Mouse (Mus musculus): ENCODE results near the gene Sgce. TPM values are rescaled to one million over a fixed set of nuclear protein-coding genes. Genes with fewer than 3 reads are reported as not detected.
A peak's percentile ranks its signal among the peaks of the same experiment; 100 is the strongest.

The Sgce gene
- polyA plus RNA-seq, 1 experiment from 2014 or later: 67.3 TPM

DNA sequence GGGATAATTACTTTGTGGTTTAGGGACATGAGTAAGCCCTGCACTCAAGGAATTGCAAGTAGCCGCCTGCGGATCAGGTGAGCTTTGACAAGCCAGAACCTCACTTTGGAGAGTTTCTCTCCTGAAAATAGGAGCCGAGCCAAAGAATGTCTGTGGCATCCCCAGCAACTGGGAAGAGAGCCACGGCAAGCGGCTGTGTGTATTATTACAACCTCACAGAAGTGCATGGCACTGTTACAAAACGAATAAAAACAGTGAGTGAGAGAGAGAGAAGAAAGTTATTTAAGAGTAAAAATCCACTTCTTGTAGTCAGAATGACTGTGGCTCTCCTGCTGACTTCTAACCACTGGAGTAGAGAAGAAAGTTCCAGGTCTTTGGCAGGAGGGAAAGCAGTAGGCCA lies 6.5 kb downstream of the Sgce start:
- 23% methylated on average over 6 of the region's 6 CpGs for WGBS
- Histone ChIP-seq H3K27ac (replicated peaks) (peak overlapping the region; percentile 40; the same call in 1 of the 2 replicates), H3K4me3 (no peak overlapping the region), H3K9ac (replicated peaks) (no peak overlapping the region), H3K4me2 (replicated peaks) (no peak overlapping the region), H3K4me1 (peaks cover 53% of the 10 kb centered on the region), H3K27me3 (no peaks in the 10 kb centered on the region; the same call in 1 of the 2 replicates), H3K36me3 (no peaks in the 10 kb centered on the region), H3K9me3 (no peaks in the 10 kb centered on the region)
- ATAC-seq (ENCODE audit: low FRiP score, low read depth): no peak

DNA sequence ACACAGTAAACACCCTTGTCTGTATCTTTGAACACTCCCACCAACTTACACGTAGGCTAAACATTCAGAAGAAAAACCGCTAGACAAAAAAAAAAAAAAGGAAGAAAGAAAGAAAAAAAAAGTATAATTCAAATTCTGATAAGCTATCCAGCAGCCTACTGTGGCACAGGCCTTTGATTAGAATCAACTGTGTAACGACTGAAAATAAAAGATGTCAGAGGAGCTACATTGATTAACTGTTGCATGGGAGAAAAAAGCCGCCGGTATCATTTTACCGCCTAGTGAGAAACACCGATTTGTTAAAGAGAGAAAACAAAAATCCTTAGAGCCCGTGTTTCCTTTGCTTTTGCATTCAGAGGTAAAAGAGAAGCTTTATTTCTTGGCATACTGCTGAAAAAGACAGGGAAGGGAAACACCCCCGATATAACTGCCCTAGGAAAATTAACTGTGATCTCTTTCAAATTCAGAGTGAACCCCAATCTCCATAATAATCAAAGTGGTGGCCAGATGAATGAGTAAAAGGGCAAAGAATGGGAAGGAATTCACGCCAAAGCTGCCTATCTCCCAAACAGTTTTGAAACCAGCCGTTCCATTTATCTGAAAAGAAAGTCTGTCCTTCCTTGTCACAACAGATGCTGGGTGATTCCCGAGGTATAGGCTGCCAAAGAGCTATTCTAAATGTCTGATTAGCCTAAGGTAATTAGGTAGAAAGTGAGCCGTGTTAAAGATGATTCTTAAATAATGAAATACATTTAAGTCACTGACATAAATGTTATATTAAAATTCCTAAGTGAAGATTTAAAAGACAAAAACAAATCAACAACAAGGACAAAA lies 7.3 kb downstream of the Sgce start:
- 4% methylated on average over 13 of the region's 13 CpGs for WGBS
- no peak overlapping the region for H3K4me3 ChIP-seq
- no peak overlapping the region for H3K9ac ChIP-seq (replicated peaks)
- H3K27me3 ChIP-seq: no peaks in the 10 kb centered on the region; the same call in 1 of the 2 replicates
- H3K27ac ChIP-seq (replicated peaks): peak overlapping the region; percentile 66; the same call in 1 of the 2 replicates
- no peak; the same call in 1 of the 2 replicates for ATAC-seq (ENCODE audit: low FRiP score, low read depth)
- no peaks in the 10 kb centered on the region for H3K9me3 ChIP-seq
- H3K36me3 ChIP-seq: no peaks in the 10 kb centered on the region
- peaks cover 53% of the 10 kb centered on the region for H3K4me1 ChIP-seq
- H3K4me2 ChIP-seq (replicated peaks): peak overlapping the region; percentile 36

DNA sequence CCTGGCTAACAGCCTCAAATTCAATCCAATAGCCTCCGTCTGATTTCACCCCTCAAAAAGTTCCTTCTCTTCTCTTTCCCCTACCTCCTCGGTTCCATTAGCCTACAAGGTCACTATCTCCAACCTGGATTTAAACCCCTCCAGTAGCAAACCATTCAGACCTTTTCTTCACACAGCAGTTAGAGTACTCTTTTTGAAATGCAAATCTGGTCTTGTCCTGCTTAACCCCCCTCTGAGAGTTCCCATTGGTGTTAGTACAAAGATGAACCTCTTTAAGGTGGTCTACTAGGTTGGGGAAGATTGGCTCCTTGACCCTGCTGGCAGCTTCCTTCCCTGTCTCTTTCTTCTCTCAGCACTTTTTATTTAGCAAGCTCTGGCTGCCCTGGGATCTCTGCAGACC lies 8.3 kb downstream of the Sgce start:
- H3K4me3 ChIP-seq: no peak overlapping the region
- no peak for ATAC-seq (ENCODE audit: low FRiP score, low read depth)
- 9% methylated on average over 2 of the region's 2 CpGs for WGBS
- H3K27me3 ChIP-seq: no peaks in the 10 kb centered on the region; the same call in 1 of the 2 replicates
- H3K4me2 ChIP-seq (replicated peaks): 0 out of 2 replicates have a peak overlapping the region, but pooled peaks have one; percentile 3
- H3K4me1 ChIP-seq: peaks cover 53% of the 10 kb centered on the region
- no peak overlapping the region for H3K9ac ChIP-seq (replicated peaks)
- H3K9me3 ChIP-seq: no peaks in the 10 kb centered on the region
- H3K36me3 ChIP-seq: no peaks in the 10 kb centered on the region
- H3K27ac ChIP-seq (replicated peaks): no peak overlapping the region

DNA sequence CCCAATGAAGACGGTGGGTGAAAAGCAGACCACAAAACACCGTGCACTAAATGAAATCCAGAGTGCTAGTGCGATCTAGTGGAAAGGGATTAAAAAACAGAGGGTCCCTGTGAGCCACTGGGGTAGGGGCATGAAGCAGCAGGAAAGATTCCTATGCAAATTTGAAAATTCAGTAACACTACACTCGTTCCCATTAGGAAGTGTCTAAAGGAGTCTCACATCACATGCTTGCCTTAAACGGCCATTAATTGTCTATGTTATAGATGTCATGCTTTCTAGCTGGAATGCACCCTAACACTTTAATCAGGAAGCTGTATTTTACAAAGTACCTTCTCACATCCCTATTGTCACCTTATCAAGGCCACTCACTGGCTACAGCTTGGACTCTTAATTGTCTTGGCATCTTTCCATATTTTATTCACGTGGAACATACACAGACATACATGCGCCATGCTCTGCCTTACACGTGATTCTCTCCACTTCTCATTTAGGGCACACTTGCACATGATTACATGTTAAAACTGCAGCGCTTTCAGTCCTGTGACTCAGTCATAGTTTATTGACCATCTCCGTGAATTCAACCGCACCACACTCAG lies 8.9 kb downstream of the Sgce start:
- Histone ChIP-seq H3K27me3 (no peaks in the 10 kb centered on the region; the same call in 1 of the 2 replicates), H3K9me3 (no peaks in the 10 kb centered on the region), H3K27ac (replicated peaks) (no peak overlapping the region), H3K36me3 (no peaks in the 10 kb centered on the region), H3K4me2 (replicated peaks) (peak overlapping the region; percentile 3; the same call in 1 of the 2 replicates), H3K4me3 (no peak overlapping the region), H3K4me1 (peaks cover 53% of the 10 kb centered on the region), H3K9ac (replicated peaks) (no peak overlapping the region)
- ATAC-seq (ENCODE audit: low FRiP score, low read depth): peak; percentile 31; the same call in 1 of the 2 replicates
- 18% methylated on average over 11 of the region's 11 CpGs for WGBS

DNA sequence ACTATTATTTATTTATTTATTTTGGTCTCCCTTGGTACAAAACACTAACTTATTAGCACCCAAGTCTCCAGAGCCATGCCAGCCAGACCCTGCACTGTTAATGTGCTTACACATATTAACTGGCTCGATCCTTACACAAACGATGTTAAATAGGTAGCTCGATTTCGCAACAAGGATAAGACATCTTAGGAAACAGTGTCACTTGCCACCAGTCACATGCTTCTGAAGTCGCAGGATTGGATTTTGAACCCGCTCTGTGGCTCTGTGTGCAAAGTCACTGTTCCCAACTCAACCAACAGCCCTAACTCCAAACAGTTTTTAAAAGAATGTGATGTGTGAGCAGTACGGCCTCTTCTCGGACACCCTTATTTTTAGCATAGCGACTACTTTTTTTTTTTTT lies 10.6 kb downstream of the Sgce start:
- H3K9ac ChIP-seq (replicated peaks): no peak overlapping the region
- H3K36me3 ChIP-seq: no peaks in the 10 kb centered on the region
- no peak overlapping the region for H3K4me3 ChIP-seq
- no peaks in the 10 kb centered on the region for H3K9me3 ChIP-seq
- ATAC-seq (ENCODE audit: low FRiP score, low read depth): no peak
- no peak overlapping the region for H3K4me2 ChIP-seq (replicated peaks)
- 84% methylated on average over 9 of the region's 9 CpGs for WGBS
- H3K27me3 ChIP-seq: no peaks in the 10 kb centered on the region; the same call in 1 of the 2 replicates
- H3K4me1 ChIP-seq: peaks cover 43% of the 10 kb centered on the region
- no peak overlapping the region for H3K27ac ChIP-seq (replicated peaks)

DNA sequence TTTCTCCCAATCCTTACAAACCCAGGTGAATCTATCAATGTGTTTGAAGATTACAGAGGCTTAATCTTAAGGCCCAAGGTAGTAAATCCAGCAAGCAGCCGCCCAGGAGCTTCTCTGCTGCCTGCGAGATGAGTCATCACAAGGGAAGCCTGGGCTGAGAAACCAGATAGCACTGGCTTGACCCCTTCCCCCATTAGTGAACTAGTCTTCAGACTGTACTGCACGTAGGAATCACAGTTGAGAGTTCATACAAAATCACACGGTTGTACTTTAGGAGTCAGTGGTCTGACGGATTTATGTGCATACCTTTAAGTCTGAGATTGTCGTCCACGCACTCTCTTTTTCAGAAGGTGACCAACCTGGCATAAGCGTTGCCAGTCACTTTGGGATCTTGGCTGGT lies 13.8 kb downstream of the Sgce start:
- Histone ChIP-seq H3K9me3 (no peaks in the 10 kb centered on the region), H3K27me3 (no peaks in the 10 kb centered on the region; the same call in 1 of the 2 replicates), H3K36me3 (no peaks in the 10 kb centered on the region), H3K9ac (replicated peaks) (no peak overlapping the region), H3K4me1 (peaks cover 15% of the 10 kb centered on the region), H3K4me3 (no peak overlapping the region), H3K27ac (replicated peaks) (no peak overlapping the region), H3K4me2 (replicated peaks) (no peak overlapping the region)
- WGBS: 74% methylated on average over 8 of the region's 8 CpGs
- ATAC-seq (ENCODE audit: low FRiP score, low read depth): no peak

DNA sequence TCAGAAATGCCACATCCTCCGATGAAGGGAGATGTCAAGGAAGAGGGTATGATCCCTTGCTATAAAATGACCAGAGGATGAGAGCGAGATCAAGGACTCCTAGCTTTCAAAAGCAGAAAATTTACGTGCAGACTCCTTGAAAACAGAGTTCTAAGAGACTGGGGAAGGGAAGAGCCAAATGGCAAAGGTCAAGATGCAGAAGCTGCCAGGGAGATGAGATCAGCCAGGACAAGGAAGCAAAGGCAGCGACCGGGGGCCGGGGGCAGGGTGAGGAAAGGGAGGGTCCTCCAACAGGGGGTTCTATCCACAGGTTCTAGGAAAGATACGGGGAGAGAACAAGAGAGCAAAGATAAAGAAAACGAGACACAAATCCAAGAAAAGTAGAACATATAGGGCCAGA lies 15.3 kb downstream of the Sgce start:
- peaks cover 6% of the 10 kb centered on the region; the same call in 1 of the 2 replicates for H3K4me1 ChIP-seq
- 70% methylated on average over 8 of the region's 8 CpGs for WGBS
- H3K4me3 ChIP-seq: no peak overlapping the region
- H3K27ac ChIP-seq (replicated peaks): no peak overlapping the region
- H3K27me3 ChIP-seq: no peaks in the 10 kb centered on the region; the same call in 1 of the 2 replicates
- ATAC-seq (ENCODE audit: low FRiP score, low read depth): no peak
- H3K4me2 ChIP-seq (replicated peaks): no peak overlapping the region
- no peaks in the 10 kb centered on the region for H3K9me3 ChIP-seq
- H3K9ac ChIP-seq (replicated peaks): no peak overlapping the region
- H3K36me3 ChIP-seq: no peaks in the 10 kb centered on the region

DNA sequence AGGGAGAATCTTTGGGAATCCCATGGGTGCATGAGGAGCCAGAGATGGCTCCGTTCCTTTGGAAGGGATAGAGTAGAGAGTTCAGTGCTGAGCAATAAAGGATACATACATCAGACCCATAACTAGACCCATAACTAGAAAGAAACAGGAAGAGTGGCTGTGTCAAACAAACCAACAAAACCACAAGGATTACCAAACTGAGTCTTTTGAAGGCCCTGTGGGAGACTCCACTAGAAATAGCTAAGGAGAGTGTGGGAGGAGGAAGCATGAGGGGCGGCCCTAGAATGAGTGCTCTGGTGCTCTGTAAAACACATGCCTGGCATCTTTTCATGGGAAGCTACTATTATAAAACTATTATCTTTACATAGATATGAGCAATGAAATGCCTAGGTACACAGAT lies 18.7 kb downstream of the Sgce start:
- no peak overlapping the region for H3K27ac ChIP-seq (replicated peaks)
- H3K4me1 ChIP-seq: peaks cover 16% of the 10 kb centered on the region; the same call in 1 of the 2 replicates
- no peaks in the 10 kb centered on the region for H3K36me3 ChIP-seq
- no peak overlapping the region for H3K4me3 ChIP-seq
- no peak overlapping the region for H3K4me2 ChIP-seq (replicated peaks)
- WGBS: 92% methylated on average over 2 of the region's 2 CpGs
- no peaks in the 10 kb centered on the region for H3K9me3 ChIP-seq
- no peak for ATAC-seq (ENCODE audit: low FRiP score, low read depth)
- no peaks in the 10 kb centered on the region for H3K27me3 ChIP-seq
- H3K9ac ChIP-seq (replicated peaks): no peak overlapping the region

DNA sequence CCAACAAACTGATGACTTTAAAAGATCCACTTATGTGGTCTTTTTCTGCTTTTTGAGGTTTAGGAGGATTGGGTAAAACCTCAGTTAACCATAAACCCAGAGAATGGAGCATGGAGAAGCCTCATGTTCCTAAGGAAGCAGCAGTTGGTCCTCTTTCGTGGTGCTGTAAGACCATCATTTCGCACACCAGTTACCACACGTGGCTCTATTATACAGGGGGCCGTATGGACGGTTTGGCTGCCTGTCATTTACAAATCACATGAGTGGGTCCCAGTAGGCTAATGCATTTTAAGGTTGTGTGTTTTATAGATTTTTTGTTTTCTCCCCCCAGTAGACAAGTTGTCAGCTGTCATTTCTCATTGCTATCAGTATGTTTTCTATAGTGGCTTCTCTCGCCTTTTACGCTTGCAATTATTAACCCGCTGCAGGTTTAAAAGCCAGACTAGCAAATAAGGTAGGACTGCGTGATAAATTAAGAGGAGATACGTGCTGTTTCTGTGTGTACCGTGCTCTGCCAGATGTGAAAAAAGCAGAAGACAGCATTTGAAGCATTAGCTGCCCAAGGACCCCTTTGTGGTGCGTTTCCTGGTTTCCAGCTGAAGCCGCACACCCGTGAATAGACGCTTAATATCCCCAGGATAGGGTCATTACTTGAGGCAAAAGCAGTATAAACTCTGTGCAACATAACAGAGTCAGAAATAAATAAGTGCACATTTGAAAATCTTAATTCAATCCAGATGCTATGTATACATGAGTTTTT lies 22.8 kb downstream of the Sgce start:
- Histone ChIP-seq H3K27ac (replicated peaks) (0 out of 2 replicates have a peak overlapping the region, but pooled peaks have one; percentile 11), H3K9ac (replicated peaks) (no peak overlapping the region), H3K4me3 (no peak overlapping the region), H3K4me2 (replicated peaks) (0 out of 2 replicates have a peak overlapping the region, but pooled peaks have one; percentile 17), H3K36me3 (no peaks in the 10 kb centered on the region), H3K4me1 (peaks cover 27% of the 10 kb centered on the region), H3K9me3 (no peaks in the 10 kb centered on the region), H3K27me3 (no peaks in the 10 kb centered on the region)
- ATAC-seq (ENCODE audit: low FRiP score, low read depth): peak; percentile 73; the same call in 1 of the 2 replicates
- WGBS: 67% methylated on average over 15 of the region's 15 CpGs

DNA sequence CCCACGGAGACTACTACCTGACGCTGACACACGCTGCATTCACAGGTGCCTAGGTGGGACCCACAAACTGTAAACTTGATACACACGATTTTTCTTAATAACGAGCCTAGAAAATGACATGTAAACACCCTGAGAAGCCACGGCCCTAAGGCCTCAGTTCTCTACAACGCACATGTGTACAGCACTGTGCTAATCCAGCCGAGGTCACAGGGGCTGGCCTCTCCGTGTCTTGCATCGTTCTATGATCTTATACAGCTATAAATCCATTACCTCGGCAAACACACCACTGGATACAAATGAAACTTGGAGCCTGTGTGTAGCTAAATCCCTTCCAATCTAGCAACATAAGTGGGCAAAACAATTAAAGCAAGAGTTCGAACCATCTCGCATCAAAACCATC lies 24.3 kb downstream of the Sgce start:
- no peak overlapping the region for H3K27ac ChIP-seq (replicated peaks)
- H3K4me2 ChIP-seq (replicated peaks): no peak overlapping the region
- peaks cover 25% of the 10 kb centered on the region for H3K4me1 ChIP-seq
- H3K4me3 ChIP-seq: no peak overlapping the region
- 71% methylated on average over 13 of the region's 13 CpGs for WGBS
- H3K9ac ChIP-seq (replicated peaks): no peak overlapping the region
- no peak for ATAC-seq (ENCODE audit: low FRiP score, low read depth)
- H3K27me3 ChIP-seq: no peaks in the 10 kb centered on the region
- H3K9me3 ChIP-seq: no peaks in the 10 kb centered on the region
- H3K36me3 ChIP-seq: no peaks in the 10 kb centered on the region

DNA sequence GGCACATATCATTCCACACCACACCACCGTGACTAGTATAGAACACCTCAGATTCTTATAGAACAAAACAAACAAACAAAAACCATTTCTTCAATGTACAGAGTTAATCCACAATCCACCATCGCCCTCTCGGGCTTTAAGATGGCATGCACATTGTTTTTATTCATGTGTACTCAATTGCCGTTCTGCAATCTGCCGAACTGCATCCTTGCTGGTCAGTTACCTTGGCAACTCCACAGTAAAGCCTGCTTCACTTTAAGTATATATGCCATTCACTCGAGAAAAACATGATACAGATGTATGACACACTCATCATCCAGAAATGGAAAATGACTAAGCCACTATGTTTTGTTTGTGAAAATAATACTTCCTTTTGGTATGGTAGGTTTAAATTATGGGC lies 24.9 kb downstream of the Sgce start:
- Histone ChIP-seq H3K4me1 (peaks cover 25% of the 10 kb centered on the region), H3K36me3 (no peaks in the 10 kb centered on the region), H3K27ac (replicated peaks) (no peak overlapping the region), H3K4me3 (no peak overlapping the region), H3K9ac (replicated peaks) (no peak overlapping the region), H3K9me3 (no peaks in the 10 kb centered on the region), H3K27me3 (no peaks in the 10 kb centered on the region), H3K4me2 (replicated peaks) (no peak overlapping the region)
- WGBS: 25% methylated on average over 6 of the region's 6 CpGs
- ATAC-seq (ENCODE audit: low FRiP score, low read depth): no peak
